Mouse (Mus musculus) myocyte (in vitro differentiated cells): ENCODE measurements around the gene Heatr6.

ENCODE experiments used
- E2F4 ChIP-seq: IDR thresholded peaks from one replicate; pipeline ENCODE4 v1.6.1; 2011; ENCODE audit warnings: mild to moderate bottlenecking, control low read depth, moderate library complexity; ENCODE audit not compliant: insufficient read depth
- MAX ChIP-seq: IDR thresholded peaks from one replicate; pipeline ENCODE4 v1.6.1; 2011; ENCODE audit warnings: low read depth, mild to moderate bottlenecking, control low read depth
- POLR2A ChIP-seq: IDR thresholded peaks from one replicate; pipeline ENCODE4 v1.6.1; 2011; ENCODE audit warnings: low read depth, mild to moderate bottlenecking, control low read depth, moderate library complexity; ENCODE audit not compliant: insufficient read length

DNA sequence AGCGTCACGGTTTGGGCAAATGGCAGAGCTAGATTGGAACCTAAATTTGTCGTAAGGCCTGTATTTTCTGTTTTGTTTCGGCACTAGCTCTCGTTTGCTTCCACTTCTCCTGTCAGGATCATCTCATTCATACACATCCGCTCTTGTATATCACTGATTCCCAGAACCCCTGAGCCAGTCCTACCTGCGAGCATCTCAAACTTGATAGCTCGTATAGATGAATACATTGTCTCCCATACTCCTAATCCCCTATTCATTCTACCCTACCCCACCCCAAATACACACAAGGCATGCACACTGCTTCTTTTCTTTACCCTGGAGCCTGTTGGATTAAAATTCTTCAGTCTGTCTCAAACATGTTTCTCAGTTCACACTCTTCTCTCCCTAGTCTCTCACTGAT lies 731 bp downstream of the Heatr6 start:
- TF ChIP-seq POLR2A (no peak), E2F4 (no peak), MAX (no peak)
